Mouse (Mus musculus) right cerebral cortex, postnatal 14 days (tissue): ENCODE results near the gene Vmn1r217.
"Not testable (repeated sequence)": the region's sequence is repeated elsewhere in the genome, so short reads cannot be mapped to it uniquely, and the experiment has no call there.

Source experiments
- DNase-seq: peaks from one replicate; pipeline ENCODE4 v3.0.0; 2022

Gene Vmn1r217

DNA sequence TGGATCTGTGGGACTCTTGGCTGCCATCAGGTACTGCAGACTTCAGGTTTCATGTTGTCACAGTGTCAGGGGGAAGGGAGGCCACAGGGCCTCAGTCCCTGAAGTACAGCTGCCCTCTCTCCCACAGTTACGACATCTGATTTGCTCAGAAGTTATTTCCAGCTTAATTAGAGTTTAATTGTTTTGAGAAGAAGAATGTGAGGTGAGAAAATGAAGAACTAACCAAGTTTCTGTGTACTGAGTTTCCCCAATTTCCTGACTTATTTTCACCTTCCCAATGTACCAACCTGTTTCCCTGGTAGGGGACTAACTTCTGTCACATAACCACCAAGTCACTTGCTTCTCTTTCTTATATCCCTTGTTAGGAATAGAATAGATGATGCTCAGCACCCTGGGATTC lies at the start of gene Vmn1r217:
Vmn1r217 (minus strand) TSS at position 101 of the 400 bp plus-strand sequence.
- DNase-seq = not testable (repeated sequence)

- not testable (repeated sequence) for DNase-seq
Measured at GRCm38 (mm10) chr13:23166471-23166870, 48.4 kb upstream of the Vmn1r217 start.

GRCm38 (mm10) chr13:23159012-23159411 lies 41.0 kb upstream of the Vmn1r217 start, which contains the start of gene Vmn1r219:
Vmn1r219 (plus strand) TSS chr13:23159312.
- no peak for DNase-seq

DNA sequence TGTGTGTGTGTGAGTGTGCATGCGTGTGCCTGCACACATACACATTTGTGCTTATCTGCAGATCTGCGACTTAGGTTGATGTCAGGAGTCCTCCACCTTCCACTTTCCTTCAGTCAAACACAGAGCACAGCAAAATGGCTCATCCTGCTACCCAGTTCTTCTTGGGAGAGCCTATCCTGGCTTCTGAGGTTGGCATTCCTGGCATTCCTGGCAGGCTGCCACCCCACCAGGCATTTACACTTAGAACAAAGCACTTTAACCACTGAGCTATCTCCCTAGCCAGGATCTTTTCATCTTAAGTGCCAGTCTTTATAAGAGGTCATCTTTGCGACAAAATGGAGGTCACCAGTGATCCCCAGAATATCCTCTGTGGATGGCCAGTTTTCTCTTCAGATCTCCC lies 39.8 kb upstream of the Vmn1r217 start:
- DNase-seq = no peak

DNA sequence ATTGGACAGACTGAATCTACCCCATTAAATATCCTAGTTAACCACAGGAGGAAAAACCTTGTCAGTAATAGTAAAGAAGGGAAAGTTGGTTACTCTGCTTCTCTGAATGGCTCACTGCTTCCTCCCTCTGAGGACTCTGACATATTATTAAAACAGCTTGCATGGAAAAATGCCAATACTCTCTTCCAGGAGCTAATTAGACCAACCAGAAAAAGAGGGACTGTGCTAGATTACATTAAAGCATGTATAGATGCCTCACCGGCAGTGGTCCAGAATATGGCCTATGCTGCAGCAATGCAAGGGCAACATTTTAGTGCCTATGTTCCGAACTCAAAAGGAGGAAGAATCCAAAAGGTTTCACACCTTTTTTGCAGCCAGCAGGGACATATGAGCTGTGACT lies 20.9 kb upstream of the Vmn1r217 start:
- no peak for DNase-seq

- DNase-seq = no peak
Measured at GRCm38 (mm10) chr13:23133501-23133900, 15.5 kb upstream of the Vmn1r217 start.

GRCm38 (mm10) chr13:23133099-23133498 lies 15.1 kb upstream of the Vmn1r217 start, which contains the start of gene Vmn1r218:
Vmn1r218 (plus strand) TSS chr13:23133155.
- DNase-seq = no peak

DNA sequence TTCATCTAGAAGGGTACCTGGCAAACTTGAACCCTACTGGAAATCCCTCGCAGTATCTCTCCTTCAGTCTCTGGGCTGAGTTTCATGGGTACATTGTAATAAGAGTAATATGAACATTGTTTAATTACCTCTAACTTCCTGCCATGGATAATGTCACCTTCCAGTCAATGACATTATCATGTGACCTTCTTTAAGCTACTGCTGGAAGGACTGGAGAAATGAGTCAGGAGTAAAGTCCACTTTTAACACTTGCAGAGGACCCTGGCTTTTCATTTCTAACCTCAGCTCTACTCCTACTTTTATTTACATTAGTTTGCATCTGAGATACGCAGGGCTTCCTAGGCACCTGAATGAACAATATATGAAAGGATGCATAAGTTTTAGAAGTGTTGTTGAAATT lies 2.6 kb upstream of the Vmn1r217 start:
- no peak for DNase-seq

GRCm38 (mm10) chr13:23094386-23094785 lies 23.6 kb downstream of the Vmn1r217 start:
- no peak for DNase-seq

DNA sequence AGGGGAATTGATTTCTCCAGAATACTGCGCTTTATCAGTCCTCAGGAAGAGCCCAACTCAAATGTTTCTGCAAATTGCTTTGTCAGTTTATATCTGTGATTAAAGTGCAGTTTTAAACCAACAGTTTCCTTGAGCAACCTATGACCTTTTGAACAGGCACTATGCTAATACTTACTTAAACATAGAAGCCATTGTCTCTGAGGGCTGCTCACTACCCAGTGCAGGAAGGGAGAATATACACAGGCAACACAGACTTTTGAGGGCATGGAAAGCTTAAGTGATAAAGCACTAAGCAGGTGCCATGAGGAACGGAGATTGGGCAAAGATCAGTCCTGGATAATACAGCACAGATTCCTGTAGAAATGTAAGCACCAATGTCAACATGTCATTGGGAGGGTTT lies 48.7 kb downstream of the Vmn1r217 start:
- DNase-seq = no peak

GRCm38 (mm10) chr13:23067725-23068124 lies 50.3 kb downstream of the Vmn1r217 start, which contains the start of gene Vmn1r215:
Vmn1r215 (plus strand) TSS chr13:23068025.
- no peak for DNase-seq

- DNase-seq = no peak
Measured at GRCm38 (mm10) chr13:23057778-23058177, 60.2 kb downstream of the Vmn1r217 start.
